Mouse (Mus musculus): ENCODE measurements around the gene Wdr27. TPM values are rescaled to one million over a fixed set of nuclear protein-coding genes. Genes with fewer than 3 reads are reported as not detected.
"Not testable (repeated sequence)": the region's sequence is repeated elsewhere in the genome, so short reads cannot be mapped to it uniquely, and the experiment has no call there.

The Wdr27 gene
- total RNA-seq, 2 experiments from 2014 or later, result 3.4 to 4.4 TPM

GRCm38 (mm10) chr17:14935280-14935679, 7.7 kb downstream of the Wdr27 start:
- intact Hi-C loops (cut with DNase I); DNase-seq (ENCODE audit: low spot score in 2 of 2): not testable (repeated sequence)

DNA sequence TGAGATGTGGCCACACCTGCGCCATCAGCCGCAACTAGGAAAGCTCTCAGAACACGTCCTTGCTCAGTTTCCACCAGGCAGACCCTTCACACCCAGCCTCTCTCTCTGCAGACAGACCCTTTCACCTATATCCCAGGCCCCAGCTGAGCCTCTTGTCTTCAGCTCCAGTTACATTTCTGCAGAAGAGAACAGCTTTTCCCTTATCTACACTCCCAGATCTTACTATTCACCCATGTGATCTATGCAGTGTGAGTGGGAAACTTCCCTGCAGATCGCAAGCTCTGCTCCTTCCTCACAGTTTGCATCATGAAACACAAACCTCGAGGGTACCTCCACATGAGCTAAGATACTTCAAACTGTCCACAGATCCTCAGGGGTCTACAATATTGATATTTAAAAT, 11.5 kb downstream of the Wdr27 start:
- no peak for DNase-seq (ENCODE audit: low spot score in 2 of 2)
- intact Hi-C loops (cut with DNase I), result no loop called here

- DNase-seq (ENCODE audit: low spot score in 2 of 2), result no peak
Observed at GRCm38 (mm10) chr17:14930697-14931096, 12.3 kb downstream of the Wdr27 start.

GRCm38 (mm10) chr17:14928631-14929030, 14.3 kb downstream of the Wdr27 start:
- intact Hi-C loops (cut with DNase I), result no loop called here
- no peak for DNase-seq (ENCODE audit: low spot score in 2 of 2)

More at GRCm38 (mm10) chr17:14930697-14931096, 12.3 kb downstream of the Wdr27 start:
- intact Hi-C loops (cut with DNase I), result no loop called here

GRCm38 (mm10) chr17:14927644-14928218, 15.2 kb downstream of the Wdr27 start:
- no peak for DNase-seq (ENCODE audit: low spot score in 2 of 2)
- intact Hi-C loops (cut with DNase I), result no loop called here

DNA sequence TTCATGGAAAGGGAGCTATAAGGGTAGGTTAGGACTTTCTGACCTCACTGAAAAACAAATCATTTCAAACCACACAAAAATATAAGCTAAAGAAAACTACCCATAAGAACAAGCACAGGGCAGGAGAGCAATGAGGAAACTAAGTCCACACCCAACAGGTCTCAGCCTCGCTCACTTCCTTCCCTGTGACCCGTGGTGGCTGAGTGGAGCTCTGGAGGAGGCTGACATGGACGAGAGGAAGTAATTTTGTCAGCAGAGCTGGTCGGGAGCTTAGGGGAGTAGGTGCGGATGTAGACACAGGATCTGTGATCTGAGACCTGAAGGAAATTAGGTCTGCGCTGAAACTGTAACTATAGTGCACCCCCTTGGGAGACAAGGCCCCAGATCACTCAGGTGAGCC, 21.4 kb downstream of the Wdr27 start:
- DNase-seq (ENCODE audit: low spot score in 2 of 2), result no peak
- intact Hi-C loops (cut with DNase I), result no loop called here

DNA sequence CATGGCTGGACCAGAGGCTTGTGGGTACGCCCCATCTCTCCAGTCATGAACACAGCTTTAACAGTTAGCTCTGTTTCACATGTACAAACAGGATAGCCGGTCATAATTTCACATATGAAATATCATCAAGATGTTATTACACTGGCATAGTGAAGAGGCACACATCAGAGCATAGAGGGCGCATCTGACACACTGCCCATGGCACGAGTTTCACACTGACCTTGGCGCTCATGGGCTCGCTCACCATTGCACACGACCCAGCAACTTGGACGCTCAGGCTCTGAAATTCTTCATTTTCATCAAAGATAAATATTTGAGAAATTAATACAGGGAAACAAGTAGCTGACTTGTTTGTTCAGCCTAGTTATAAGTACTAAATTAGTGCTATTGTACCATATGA, 25.1 kb downstream of the Wdr27 start:
- intact Hi-C loops (cut with DNase I), result no loop called here
- no peak for DNase-seq (ENCODE audit: low spot score in 2 of 2)

GRCm38 (mm10) chr17:14914401-14914800, 28.6 kb downstream of the Wdr27 start:
- intact Hi-C loops (cut with DNase I), result no loop called here
- no peak for DNase-seq (ENCODE audit: low spot score in 2 of 2)

- intact Hi-C loops (cut with DNase I), result no loop called here
Observed at GRCm38 (mm10) chr17:14912981-14913380, 30.0 kb downstream of the Wdr27 start.

DNA sequence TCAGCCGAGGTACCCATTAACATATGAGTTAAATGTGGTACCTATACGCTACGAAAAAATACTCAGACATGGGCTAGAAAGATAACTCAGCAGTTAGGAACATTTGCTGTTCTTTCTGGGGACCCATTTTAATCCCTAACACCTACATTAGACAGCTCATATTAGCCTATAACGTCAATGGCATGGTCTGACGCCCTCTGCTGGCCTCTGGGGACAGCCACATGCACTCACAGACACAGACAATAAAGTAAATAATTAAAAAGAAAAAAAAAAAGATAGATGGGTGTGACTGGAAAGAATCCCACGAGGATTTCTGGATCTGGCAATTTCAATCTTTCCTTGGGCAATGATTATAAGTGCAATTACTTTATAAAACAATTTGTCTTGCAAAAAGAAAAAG, 30.5 kb downstream of the Wdr27 start:
- DNase-seq (ENCODE audit: low spot score in 2 of 2), result no peak
- intact Hi-C loops (cut with DNase I), result no loop called here

More at GRCm38 (mm10) chr17:14912981-14913380, 30.0 kb downstream of the Wdr27 start:
- no peak for DNase-seq (ENCODE audit: low spot score in 2 of 2)

GRCm38 (mm10) chr17:14910771-14911170, 32.2 kb downstream of the Wdr27 start:
- no peak for DNase-seq (ENCODE audit: low spot score in 2 of 2)
- intact Hi-C loops (cut with DNase I), result no loop called here

DNA sequence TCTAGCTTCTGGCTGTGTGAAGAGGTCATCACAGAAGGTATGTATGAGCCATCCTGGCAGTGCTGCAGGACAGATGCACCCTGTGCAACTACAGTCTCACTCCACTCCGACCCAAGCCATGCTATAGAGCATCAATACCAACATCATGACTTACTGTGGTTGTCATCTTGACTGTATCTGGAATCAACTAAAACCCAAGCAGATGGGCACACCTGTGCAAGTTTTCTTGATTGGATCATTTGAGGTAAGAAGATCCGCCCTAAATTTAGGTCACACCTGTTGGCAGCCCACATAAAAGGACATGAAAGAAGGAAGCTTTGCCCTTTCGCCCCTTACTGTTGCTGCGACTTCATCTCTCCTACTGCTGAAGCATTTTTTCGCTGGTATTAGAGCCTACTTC, 33.6 kb downstream of the Wdr27 start:
- no peak for DNase-seq (ENCODE audit: low spot score in 2 of 2)
- intact Hi-C loops (cut with DNase I), result loop anchor here (10.0 kb wide), 2 partner anchors 625 to 795 kb away; no protein-coding TSS in a partner anchor

DNA sequence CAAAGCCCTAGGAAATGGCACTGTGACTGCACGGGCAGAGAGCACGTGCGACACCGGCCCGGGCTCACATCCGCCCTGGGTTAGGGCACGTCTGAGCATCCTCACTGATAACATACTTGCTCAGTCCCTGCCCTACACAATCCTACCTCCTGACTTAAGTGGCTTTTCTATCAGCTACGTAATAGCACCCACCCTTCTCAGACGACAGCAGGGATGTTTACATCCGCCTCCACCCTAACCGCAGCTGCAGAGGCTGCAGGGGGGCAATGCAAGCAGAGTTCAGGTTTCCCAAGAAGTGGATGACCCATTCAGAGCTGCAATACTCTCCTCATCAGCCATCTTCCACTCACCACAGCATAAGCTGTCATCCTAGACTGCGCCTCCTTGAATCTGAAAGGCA, 35.8 kb downstream of the Wdr27 start:
- intact Hi-C loops (cut with DNase I), result loop anchor here (10.0 kb wide), 2 partner anchors 622 to 792 kb away; no protein-coding TSS in a partner anchor
- no peak for DNase-seq (ENCODE audit: low spot score in 2 of 2)

DNA sequence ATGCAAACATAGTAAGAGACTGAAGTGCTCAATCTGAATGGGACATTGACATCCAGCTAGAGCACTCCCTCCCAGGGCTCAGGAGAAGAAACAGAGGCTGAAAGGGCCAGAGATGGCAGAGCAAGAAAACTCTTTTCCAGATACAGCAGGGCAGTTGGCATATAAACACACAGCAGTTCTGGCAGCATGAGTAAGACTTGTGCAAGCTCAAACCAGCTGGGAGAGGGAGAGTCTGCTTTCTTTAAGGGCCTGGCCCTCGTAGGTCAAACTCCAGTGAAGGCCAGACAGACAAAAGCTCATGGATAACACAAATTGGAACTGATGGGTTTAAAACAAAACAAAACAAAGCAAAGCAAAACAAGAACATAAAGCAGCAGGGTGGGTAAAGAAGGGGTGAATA, 36.3 kb downstream of the Wdr27 start:
- DNase-seq (ENCODE audit: low spot score in 2 of 2), result no peak
- intact Hi-C loops (cut with DNase I), result loop anchor here (10.0 kb wide), 2 partner anchors 622 to 792 kb away; no protein-coding TSS in a partner anchor

DNA sequence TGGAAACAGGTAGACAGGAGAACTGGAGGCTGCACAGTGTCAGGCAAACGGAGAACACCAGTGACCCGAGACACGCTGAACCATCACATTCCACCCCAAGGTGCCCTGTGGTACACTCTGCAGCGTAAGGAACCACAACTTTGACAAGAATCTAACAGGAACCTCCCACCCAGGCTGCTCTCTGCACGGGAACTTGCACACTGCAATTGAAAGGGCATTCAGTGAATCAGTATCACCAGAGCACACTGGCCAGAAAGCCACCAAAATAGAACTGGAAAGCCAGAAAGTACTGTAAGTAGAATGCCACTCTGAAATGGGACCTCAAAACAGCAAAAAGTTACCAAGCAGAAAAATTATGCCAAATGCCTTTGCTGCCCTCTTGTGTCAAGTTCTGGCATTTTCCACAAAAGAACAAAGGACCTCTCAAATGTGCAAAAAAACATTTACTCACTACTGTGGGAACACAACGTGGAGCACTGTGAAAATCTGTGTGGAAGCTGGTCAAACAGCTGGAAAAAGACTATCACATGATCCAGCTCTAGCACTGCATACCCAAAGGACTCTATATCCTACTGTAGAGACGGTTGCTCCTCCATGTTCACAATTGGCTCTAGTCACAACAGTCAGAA, 38.2 kb downstream of the Wdr27 start:
- DNase-seq (ENCODE audit: low spot score in 2 of 2), result peak; percentile 49 to 79
- intact Hi-C loops (cut with DNase I), result loop anchor here (1.0 to 10.0 kb wide), 5 partner anchors 357 to 790 kb away; no protein-coding TSS in a partner anchor

DNA sequence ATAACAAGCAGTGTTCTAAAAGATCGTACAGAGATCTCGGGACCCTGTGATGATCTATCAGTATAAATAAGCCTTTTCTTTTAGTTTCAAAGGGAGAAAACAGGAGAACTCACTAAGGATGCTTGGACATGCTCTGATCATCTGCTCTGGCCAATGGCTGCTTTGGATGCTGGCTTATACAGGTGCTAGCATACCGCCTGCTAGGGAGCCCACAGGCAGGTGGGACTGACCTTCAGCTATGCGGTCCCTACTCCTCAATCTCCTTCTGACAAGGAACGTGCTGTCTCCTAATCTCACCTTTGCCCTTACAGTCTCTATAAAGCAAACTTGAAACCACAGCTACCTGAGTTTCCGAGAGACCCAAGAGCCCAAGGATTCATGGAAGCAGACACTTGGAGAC, 38.8 kb downstream of the Wdr27 start:
- intact Hi-C loops (cut with DNase I), result loop anchor here (5.0 to 10.0 kb wide), 4 partner anchors 357 to 789 kb away; no protein-coding TSS in a partner anchor

DNA sequence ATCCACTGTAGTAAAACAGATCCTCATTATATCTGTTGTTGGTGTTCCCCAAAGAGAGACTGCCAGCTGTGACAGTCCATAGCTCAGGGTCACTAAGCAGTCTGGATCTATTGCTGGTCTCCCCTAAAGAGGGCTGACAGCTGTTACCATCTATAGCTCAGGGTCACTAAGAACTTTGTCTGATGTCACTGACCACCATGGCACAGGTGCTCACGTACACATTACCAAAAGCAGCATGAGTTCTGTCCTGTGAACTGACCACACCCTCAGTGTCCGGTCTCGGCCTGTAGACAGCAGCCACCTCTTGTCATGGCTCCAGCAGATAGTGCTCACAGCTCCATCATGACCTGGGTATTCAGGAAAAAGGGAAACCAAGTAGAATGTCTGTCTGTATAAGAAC, 39.7 kb downstream of the Wdr27 start:
- intact Hi-C loops (cut with DNase I), result loop anchor here (5.0 to 10.0 kb wide), 4 partner anchors 356 to 788 kb away; no protein-coding TSS in a partner anchor
- no peak for DNase-seq (ENCODE audit: low spot score in 2 of 2)

More for the DNA sequence above, 38.8 kb downstream of the Wdr27 start:
- DNase-seq (ENCODE audit: low spot score in 2 of 2), result no peak

- intact Hi-C loops (cut with DNase I), result no loop called here
- no peak for DNase-seq (ENCODE audit: low spot score in 2 of 2)
Observed at GRCm38 (mm10) chr17:14898972-14899371, 44.0 kb downstream of the Wdr27 start.

DNA sequence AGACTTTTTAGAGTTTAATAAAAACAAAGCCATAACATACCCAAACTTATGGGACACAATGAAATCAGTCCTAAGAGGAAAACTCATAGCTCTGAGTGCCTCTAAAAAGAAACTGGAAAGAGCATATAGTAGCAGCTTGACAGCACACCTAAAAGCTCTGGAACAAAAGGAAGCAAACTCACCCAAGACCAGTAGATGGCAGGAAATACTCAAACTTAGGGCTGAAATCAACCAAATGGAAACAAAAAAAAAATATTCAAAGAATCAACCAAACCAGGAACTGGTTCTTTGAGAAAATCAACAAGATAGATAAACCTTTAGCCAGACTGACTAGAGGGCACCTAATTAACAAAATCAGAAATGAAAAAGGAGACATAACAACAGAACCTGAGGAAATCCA, 47.9 kb downstream of the Wdr27 start:
- DNase-seq (ENCODE audit: low spot score in 2 of 2); intact Hi-C loops (cut with DNase I): not testable (repeated sequence)

GRCm38 (mm10) chr17:14886933-14887332, 56.0 kb downstream of the Wdr27 start:
- no peak for DNase-seq (ENCODE audit: low spot score in 2 of 2)
- intact Hi-C loops (cut with DNase I), result no loop called here

- intact Hi-C loops (cut with DNase I), result no loop called here
Observed at GRCm38 (mm10) chr17:14874656-14875204, 68.2 kb downstream of the Wdr27 start.

More at GRCm38 (mm10) chr17:14874656-14875204, 68.2 kb downstream of the Wdr27 start:
- DNase-seq (ENCODE audit: low spot score in 2 of 2), result no peak
